Mouse (Mus musculus) testis, adult 2 months (tissue): ENCODE results near the gene Spr.

ENCODE experiments used
- CTCF ChIP-seq: fragments of 200-500 bp; IDR thresholded peaks from 2 replicates; pipeline ENCODE4 v1.5.1; 2012; ENCODE audit warnings: low read depth, mild to moderate bottlenecking, inconsistent platforms, low read length, moderate library complexity; ENCODE audit not compliant: control insufficient read depth, insufficient read depth, insufficient replicate concordance
- POLR2A ChIP-seq: fragments of 200-500 bp; IDR thresholded peaks from 2 replicates; pipeline ENCODE4 v1.6.1; 2012; ENCODE audit warnings: low read depth, mild to moderate bottlenecking, inconsistent platforms, low read length, moderate library complexity; ENCODE audit not compliant: control insufficient read depth

- TF ChIP-seq POLR2A (peak; percentile 41; the same call in 1 of the 2 replicates), CTCF (no peak)
Measured at GRCm38 (mm10) chr6:85103321-85103720, 34.2 kb downstream of the Spr start.
